Mouse (Mus musculus) ES-E14 (cell line): ENCODE results near the gene Noxo1.

Experiments used
- MAFK ChIP-seq: IDR thresholded peaks from 2 replicates; pipeline ENCODE4 v1.6.1; 2014; ENCODE audit warnings: mild to moderate bottlenecking, low read depth, low read length, inconsistent platforms; ENCODE audit not compliant: insufficient read depth
- ZC3H11A ChIP-seq: IDR thresholded peaks from 2 replicates; pipeline ENCODE4 v1.6.1; 2012; ENCODE audit warnings: low read depth, mild to moderate bottlenecking, inconsistent platforms, low read length, borderline replicate concordance

DNA sequence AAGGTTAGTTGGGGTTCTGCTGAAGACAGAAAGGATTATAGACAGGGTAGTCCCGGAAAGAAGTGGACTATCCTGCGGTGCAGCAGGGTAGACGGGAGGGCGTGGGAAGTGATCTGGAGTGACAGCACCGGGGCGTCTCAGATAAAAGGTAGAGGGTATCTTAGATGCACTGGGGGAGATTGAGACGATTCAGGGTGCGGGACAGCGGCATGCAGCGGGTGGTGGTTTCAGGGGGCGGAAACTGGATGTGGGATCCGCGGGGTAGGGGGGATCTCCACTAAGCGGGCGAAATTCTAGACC, 27.8 kb downstream of the Noxo1 start:
- no peak for TF ChIP-seq MAFK
- no peak for TF ChIP-seq ZC3H11A
